Mouse (Mus musculus) layer of hippocampus, adult 2 months (tissue): ENCODE results near the gene Ugt2b1. TPM values are rescaled to one million over a fixed set of nuclear protein-coding genes. Genes with fewer than 3 reads are reported as not detected.

Experiments used
- DNase-seq, 2 experiments: peaks; one replicate each; pipeline ENCODE4 v3.0.0; 2022; ENCODE audit warnings: low spot score in 2 of 2
- H3K27ac ChIP-seq: fragments of 200-600 bp; 2 replicates; pipeline ENCODE4 v1.8.1; 2022
- H3K4me3 ChIP-seq: fragments of 200-600 bp; 2 replicates; pipeline ENCODE4 v1.8.1; 2022; ENCODE audit warnings: mild to moderate bottlenecking
- CTCF ChIP-seq: fragments of 200-600 bp; conservative IDR thresholded peaks from 2 replicates; pipeline ENCODE4 v1.8.1; 2022; ENCODE audit warnings: antibody characterized with exemption, mild to moderate bottlenecking, moderate library complexity
- total RNA-seq, 2 experiments: library from RNA; stranded (reverse); gene quantifications; 2 replicates each; pipeline ENCODE4 v1.2.3; 2021

The Ugt2b1 gene
- total RNA-seq, 2 experiments from 2014 or later: not detected

GRCm38 (mm10) chr5:86871877-86872276, 54.5 kb downstream of the Ugt2b1 start:
- Histone ChIP-seq H3K4me3 (no peak overlapping the region), H3K27ac (no peak overlapping the region)
- TF ChIP-seq CTCF: no peak
- no peak for DNase-seq

Other genes starting within 250 kb of the Ugt2b1 start
- gene Tmprss11e, start 180.7 kb downstream of the Ugt2b1 start, total RNA-seq: not detected
- gene Ythdc1, start 122.3 kb downstream of the Ugt2b1 start, total RNA-seq: 10 to 100 TPM; 64.5 to 65.3 TPM
- gene Ugt2b34, start 19.6 kb downstream of the Ugt2b1 start, total RNA-seq: not detected
- not detected for gene Ugt2b35, start 74.3 kb upstream of the Ugt2b1 start, total RNA-seq
- not detected for gene Ugt2b36, start 166.0 kb upstream of the Ugt2b1 start, total RNA-seq
- not detected for gene Ugt2b5, start 213.8 kb upstream of the Ugt2b1 start, total RNA-seq